ENCODE assay signal across 20 mouse cellular contexts in genomic region chr17:47277890-47278289, GRCm38 (mm10).
"Had no signal": no experiment of that assay in that cellular context is flagged by ENCODE, and none has a peak within 500 bp of the region (broad histone marks: within the 10 kb centered on the region; RNA-seq: fewer than 3 reads in every experiment).

No protein-coding gene starts in this region.

- H3K36me3 ChIP-seq: intestine, embryonic 15.5 days; liver, embryonic 13.5 days; lung, embryonic 15.5 days; neural tube, embryonic 13.5 days had no signal

- DNase-seq: kidney, adult 11 months; kidney, adult 8-10 months; kidney, postnatal 10 days; kidney, postnatal 4 days; left cerebral cortex, postnatal 4 days; liver, embryonic 13.5 days; lung, adult 18-20 months; lung, postnatal 10 days; thymus, postnatal 25 days had no signal

- H3K4me2 ChIP-seq: intestine, embryonic 15.5 days; kidney, embryonic 15.5 days; limb, embryonic 12.5 days; limb, embryonic 15.5 days; liver, embryonic 13.5 days; lung, embryonic 15.5 days; midbrain, embryonic 12.5 days; neural tube, embryonic 13.5 days had no signal

- H3K4me3 ChIP-seq: intestine, embryonic 15.5 days; kidney, embryonic 15.5 days; limb, embryonic 12.5 days; limb, embryonic 15.5 days; liver, embryonic 13.5 days; lung, embryonic 15.5 days; megakaryocyte, embryonic 14.5 days; midbrain, embryonic 12.5 days; myocyte; neural tube, embryonic 13.5 days had no signal

- H3K9me3 ChIP-seq: intestine, embryonic 15.5 days; kidney, embryonic 15.5 days; limb, embryonic 15.5 days; liver, embryonic 13.5 days; lung, embryonic 15.5 days; midbrain, embryonic 12.5 days; neural tube, embryonic 13.5 days had no signal

- H3K27ac ChIP-seq: intestine, embryonic 15.5 days; kidney, embryonic 15.5 days; limb, embryonic 12.5 days; limb, embryonic 15.5 days; liver, embryonic 13.5 days; lung, embryonic 15.5 days; macrophage; midbrain, embryonic 12.5 days; neural tube, embryonic 13.5 days had no signal

- H3K4me1 ChIP-seq: intestine, embryonic 15.5 days had no signal

- H3K9ac ChIP-seq: intestine, embryonic 15.5 days; kidney, embryonic 15.5 days; limb, embryonic 12.5 days; limb, embryonic 15.5 days; liver, embryonic 13.5 days; lung, embryonic 15.5 days; midbrain, embryonic 12.5 days; neural tube, embryonic 13.5 days had no signal

- H3K27me3 ChIP-seq: intestine, embryonic 15.5 days; kidney, embryonic 15.5 days; limb, embryonic 12.5 days; limb, embryonic 15.5 days; liver, embryonic 13.5 days; lung, embryonic 15.5 days; megakaryocyte, embryonic 14.5 days; midbrain, embryonic 12.5 days; neural tube, embryonic 13.5 days had no signal

- ATAC-seq: intestine, embryonic 15.5 days; midbrain, embryonic 16.5 days had no signal
